Mouse (Mus musculus) midbrain, embryonic 11.5 days (tissue): ENCODE data around the gene Cdk15. TPM values are rescaled to one million over a fixed set of nuclear protein-coding genes. Genes with fewer than 3 reads are reported as not detected.

Experiments
- ATAC-seq: fragments of 200-750 bp; cut with Nextera tagmentation; 2 replicates; pipeline ENCODE4 v1.8.0; 2017; ENCODE audit warnings: moderate TSS enrichment, moderate library complexity; ENCODE audit not compliant: low FRiP score
- DNase-seq: peaks from one replicate; pipeline ENCODE4 v3.0.0; 2015; ENCODE audit warnings: low spot score; ENCODE audit errors: missing footprints
- H3K27ac ChIP-seq: fragments of 300-500 bp; sonication (generic); 2 replicates; pipeline ENCODE4 v1.5.1; 2014; ENCODE audit warnings: low read depth, low read length
- H3K27me3 ChIP-seq: fragments of 300-500 bp; sonication (generic); 2 replicates; pipeline ENCODE4 v1.6.1; 2014; ENCODE audit warnings: mild to moderate bottlenecking, low read length, moderate library complexity, mixed read lengths; ENCODE audit not compliant: control insufficient read depth, insufficient read depth
- H3K36me3 ChIP-seq: fragments of 300-500 bp; sonication (generic); 2 replicates; pipeline ENCODE4 v1.6.1; 2014; ENCODE audit warnings: mild to moderate bottlenecking, low read length, moderate library complexity, mixed read lengths; ENCODE audit not compliant: control insufficient read depth, insufficient read depth
- H3K4me1 ChIP-seq: fragments of 300-500 bp; sonication (generic); 2 replicates; pipeline ENCODE4 v1.6.1; 2014; ENCODE audit warnings: low read length; ENCODE audit not compliant: control insufficient read depth, insufficient read depth
- H3K4me2 ChIP-seq: fragments of 300-500 bp; sonication (generic); 2 replicates; pipeline ENCODE4 v1.6.1; 2014; ENCODE audit warnings: mild to moderate bottlenecking, moderate library complexity
- H3K4me3 ChIP-seq: fragments of 300-500 bp; sonication (generic); 2 replicates; pipeline ENCODE4 v1.5.1; 2014; ENCODE audit warnings: low read depth, low read length
- H3K9ac ChIP-seq: fragments of 300-500 bp; sonication (generic); 2 replicates; pipeline ENCODE4 v1.6.1; 2014; ENCODE audit warnings: low read length
- H3K9me3 ChIP-seq: fragments of 300-500 bp; sonication (generic); 2 replicates; pipeline ENCODE4 v1.6.1; 2016; ENCODE audit warnings: low read length; ENCODE audit not compliant: control insufficient read depth
- WGBS: fragments of 180-500 bp; shearing (Covaris S2); extraction: QIAGEN DNeasy Blood & Tissue Kit; methylation state at CpG from one replicate; pipeline ENCODE4 v1.1.7; 2014; 5-methylcytosine and 5-hydroxymethylcytosine counted together
- polyA plus RNA-seq: library from polyadenylated mRNA; unstranded; fragments of >200 nt; fragmentation: Nextera tagmentation; extraction: Ambion mirVana; gene quantifications from 2 replicates; pipeline ENCODE4 v1.2.1, GENCODE M21; 2014

Cdk15 gene
- polyA plus RNA-seq = 0.52 and 0.70 TPM in 2 replicates

DNA sequence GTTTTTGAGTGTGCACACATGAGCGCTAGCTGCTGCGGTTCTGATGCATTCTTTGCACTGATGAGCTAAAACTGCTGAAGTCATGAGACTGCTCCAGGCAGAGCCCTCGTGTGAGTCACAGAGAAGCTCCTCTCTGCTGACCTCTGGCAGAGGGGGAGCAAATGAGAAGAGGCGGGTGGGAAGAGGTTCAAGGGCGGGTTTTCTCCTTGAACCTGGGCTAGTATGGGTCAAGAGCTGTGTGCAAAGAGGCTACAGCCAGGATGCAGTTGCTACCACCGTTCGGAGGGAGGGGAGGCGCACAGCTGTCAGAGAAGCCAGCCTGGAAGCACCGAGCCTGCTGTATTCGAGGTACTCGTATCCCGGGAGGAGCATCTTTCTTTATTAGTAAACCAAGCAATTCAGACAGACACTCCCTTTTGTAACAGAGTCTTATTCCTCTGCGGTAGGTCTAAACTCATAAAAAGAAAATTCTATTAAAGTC is at the start of gene Cdk15:
TSS of gene Cdk15 (plus strand) at position 156 of the 481 bp plus-strand sequence.
- H3K27ac ChIP-seq = no peak within 1 kb of the TSS
- no peak within 1 kb of the TSS for H3K4me3 ChIP-seq
- H3K9me3 ChIP-seq = no peaks in the 10 kb centered on the region
- H3K4me2 ChIP-seq = no peak within 1 kb of the TSS
- H3K27me3 ChIP-seq = no peaks in the 10 kb centered on the region
- WGBS = 19% methylated on average over 13 of the region's 13 CpGs
- ATAC-seq = no peak
- H3K4me1 ChIP-seq = peaks cover 9% of the 10 kb centered on the region
- H3K9ac ChIP-seq = 0 out of 2 replicates have a peak within 1 kb of the TSS, but pooled peaks have one; percentile 20
- no peaks in the 10 kb centered on the region for H3K36me3 ChIP-seq
- peak; percentile 88 for DNase-seq

DNA sequence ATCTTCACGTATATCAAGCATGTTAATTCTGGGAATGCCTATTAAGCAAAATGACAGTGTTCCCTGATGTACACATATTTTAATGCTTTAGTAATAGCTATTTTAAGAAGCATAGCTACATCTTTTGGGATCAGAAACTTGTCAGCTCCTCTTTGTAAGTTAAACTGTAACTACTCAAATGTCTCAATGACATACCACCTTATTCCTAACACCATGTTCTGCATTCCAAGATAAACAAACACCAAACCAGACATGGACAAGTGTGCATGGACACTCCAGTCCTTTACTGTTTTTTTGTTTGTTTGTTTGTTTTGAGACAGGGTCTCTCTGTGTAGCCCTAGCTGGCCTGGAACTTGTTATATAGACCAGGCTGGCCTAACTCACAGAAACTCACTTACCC is 48.4 kb upstream of the Cdk15 start:
- no peak for ATAC-seq
- H3K27me3 ChIP-seq = no peaks in the 10 kb centered on the region
- no peak overlapping the region for H3K9ac ChIP-seq
- H3K9me3 ChIP-seq = no peaks in the 10 kb centered on the region
- WGBS = 97% methylated on average over 1 of the region's 1 CpGs
- no peak overlapping the region for H3K4me3 ChIP-seq
- no peaks in the 10 kb centered on the region for H3K4me1 ChIP-seq
- no peaks in the 10 kb centered on the region for H3K36me3 ChIP-seq
- H3K27ac ChIP-seq = no peak overlapping the region
- H3K4me2 ChIP-seq = no peak overlapping the region
- DNase-seq = no peak

DNA sequence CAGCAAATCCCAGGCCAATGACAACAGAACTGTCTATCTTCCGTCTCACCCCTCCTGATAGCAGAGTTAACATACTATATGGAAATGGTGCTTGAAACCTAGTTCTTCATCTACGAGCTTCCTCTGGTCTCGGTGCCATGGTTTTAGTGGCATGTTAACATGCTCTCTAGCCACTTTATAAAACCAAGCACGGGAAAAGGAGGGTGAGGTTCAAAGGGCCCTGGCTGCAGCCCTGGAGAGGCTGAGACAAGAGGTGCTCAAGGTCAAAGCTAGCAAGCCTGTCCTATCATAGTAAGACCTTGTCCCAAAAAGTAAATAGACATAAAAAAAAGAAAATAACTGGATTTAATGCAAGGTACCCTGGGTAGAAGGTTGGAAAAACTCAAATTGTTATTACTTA is 45.1 kb upstream of the Cdk15 start:
- WGBS = 87% methylated on average over 4 of the region's 4 CpGs

GRCm38 (mm10) chr1:59212076-59212779 is 44.5 kb upstream of the Cdk15 start:
- no peak for ATAC-seq
- no peak overlapping the region for H3K9ac ChIP-seq
- no peaks in the 10 kb centered on the region for H3K4me1 ChIP-seq
- no peak overlapping the region for H3K4me3 ChIP-seq
- 87% methylated on average over 5 of the region's 5 CpGs for WGBS
- no peaks in the 10 kb centered on the region for H3K36me3 ChIP-seq
- DNase-seq = no peak
- no peak overlapping the region for H3K4me2 ChIP-seq
- H3K27me3 ChIP-seq = no peaks in the 10 kb centered on the region
- no peaks in the 10 kb centered on the region for H3K9me3 ChIP-seq
- no peak overlapping the region for H3K27ac ChIP-seq

More for the DNA sequence above, 45.1 kb upstream of the Cdk15 start:
- ATAC-seq (no peak), DNase-seq (no peak)
- no peaks in the 10 kb centered on the region for H3K4me1 ChIP-seq
- H3K4me2 ChIP-seq = no peak overlapping the region
- H3K4me3 ChIP-seq = no peak overlapping the region
- no peaks in the 10 kb centered on the region for H3K9me3 ChIP-seq
- no peaks in the 10 kb centered on the region for H3K36me3 ChIP-seq
- H3K27ac ChIP-seq = no peak overlapping the region
- H3K9ac ChIP-seq = no peak overlapping the region
- no peaks in the 10 kb centered on the region for H3K27me3 ChIP-seq

- no peak overlapping the region for H3K4me2 ChIP-seq
- H3K4me1 ChIP-seq = no peaks in the 10 kb centered on the region
- no peaks in the 10 kb centered on the region for H3K36me3 ChIP-seq
- no peaks in the 10 kb centered on the region for H3K9me3 ChIP-seq
- WGBS = no CpG with 5 or more reads among the region's 1 CpGs
- no peak for ATAC-seq
- H3K4me3 ChIP-seq = no peak overlapping the region
- H3K27ac ChIP-seq = no peak overlapping the region
- DNase-seq = no peak
- no peak overlapping the region for H3K9ac ChIP-seq
- H3K27me3 ChIP-seq = no peaks in the 10 kb centered on the region
Measured at GRCm38 (mm10) chr1:59212951-59213350, 43.8 kb upstream of the Cdk15 start.

DNA sequence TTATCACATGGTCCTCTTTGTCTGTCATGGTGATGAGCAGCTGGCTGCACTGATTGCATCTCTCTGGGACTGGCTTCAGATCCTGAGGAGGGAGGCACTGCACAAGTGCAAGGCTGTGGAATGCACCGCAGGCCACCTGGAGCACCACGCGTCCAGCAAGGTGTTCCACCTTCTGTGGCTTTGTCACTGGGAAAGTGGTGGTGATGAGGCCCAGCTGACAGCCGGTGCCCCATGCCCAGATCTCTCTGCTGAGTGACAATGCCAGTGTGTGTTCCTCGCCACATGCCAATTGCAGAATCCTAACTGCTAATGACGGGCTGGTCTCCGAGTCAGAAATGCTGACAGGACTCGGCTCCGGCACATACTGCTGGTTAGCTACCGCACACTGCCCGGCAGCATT is 41.3 kb upstream of the Cdk15 start:
- Histone ChIP-seq H3K9ac (no peak overlapping the region), H3K9me3 (no peaks in the 10 kb centered on the region), H3K4me3 (no peak overlapping the region), H3K4me2 (no peak overlapping the region), H3K4me1 (no peaks in the 10 kb centered on the region), H3K27ac (no peak overlapping the region), H3K27me3 (no peaks in the 10 kb centered on the region), H3K36me3 (no peaks in the 10 kb centered on the region)
- 95% methylated on average over 11 of the region's 11 CpGs for WGBS
- ATAC-seq (no peak), DNase-seq (no peak)

- Histone ChIP-seq H3K36me3 (no peaks in the 10 kb centered on the region), H3K4me3 (no peak overlapping the region), H3K4me2 (no peak overlapping the region), H3K4me1 (no peaks in the 10 kb centered on the region), H3K9me3 (no peaks in the 10 kb centered on the region), H3K27me3 (no peaks in the 10 kb centered on the region), H3K27ac (no peak overlapping the region), H3K9ac (no peak overlapping the region)
- ATAC-seq (no peak), DNase-seq (no peak)
- WGBS = 70% methylated on average over 3 of the region's 3 CpGs
Measured at GRCm38 (mm10) chr1:59220371-59220770, 36.3 kb upstream of the Cdk15 start.

DNA sequence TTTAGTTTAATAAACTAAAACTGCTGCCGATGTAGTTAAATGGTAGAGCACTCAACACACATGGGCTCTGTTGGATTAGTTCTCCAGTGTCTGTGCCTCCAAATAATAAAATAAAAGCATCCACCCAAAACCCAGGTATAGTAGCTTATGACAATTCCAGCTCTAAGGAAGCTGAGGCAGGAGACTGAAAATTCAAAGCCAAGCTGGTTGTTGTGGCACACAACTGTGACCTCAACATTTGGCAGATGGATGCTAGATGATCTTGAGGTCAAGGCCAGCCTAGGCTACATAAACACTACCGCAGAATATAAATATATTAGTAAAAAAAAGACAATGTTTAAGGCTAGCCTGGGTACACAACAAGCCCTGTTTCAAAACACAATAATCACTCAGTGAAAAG is 35.1 kb upstream of the Cdk15 start:
- H3K9me3 ChIP-seq = no peaks in the 10 kb centered on the region
- H3K36me3 ChIP-seq = no peaks in the 10 kb centered on the region
- H3K4me1 ChIP-seq = no peaks in the 10 kb centered on the region
- no peak overlapping the region for H3K4me2 ChIP-seq
- no peak overlapping the region for H3K27ac ChIP-seq
- no peak for DNase-seq
- no peak overlapping the region for H3K4me3 ChIP-seq
- no peak for ATAC-seq
- no peaks in the 10 kb centered on the region for H3K27me3 ChIP-seq
- 94% methylated on average over 2 of the region's 2 CpGs for WGBS
- no peak overlapping the region for H3K9ac ChIP-seq

- no peak overlapping the region for H3K27ac ChIP-seq
- ATAC-seq = no peak
- 92% methylated on average over 7 of the region's 7 CpGs for whole genome bisulfite sequencing
Measured at GRCm38 (mm10) chr1:59222101-59222825, 34.4 kb upstream of the Cdk15 start.

More at GRCm38 (mm10) chr1:59222101-59222825, 34.4 kb upstream of the Cdk15 start:
- Histone ChIP-seq H3K4me2 (no peak overlapping the region), H3K9ac (no peak overlapping the region), H3K9me3 (no peaks in the 10 kb centered on the region), H3K4me3 (no peak overlapping the region), H3K36me3 (no peaks in the 10 kb centered on the region), H3K27me3 (no peaks in the 10 kb centered on the region), H3K4me1 (no peaks in the 10 kb centered on the region)
- no peak for DNase-seq
